In the genomic region with DNA sequence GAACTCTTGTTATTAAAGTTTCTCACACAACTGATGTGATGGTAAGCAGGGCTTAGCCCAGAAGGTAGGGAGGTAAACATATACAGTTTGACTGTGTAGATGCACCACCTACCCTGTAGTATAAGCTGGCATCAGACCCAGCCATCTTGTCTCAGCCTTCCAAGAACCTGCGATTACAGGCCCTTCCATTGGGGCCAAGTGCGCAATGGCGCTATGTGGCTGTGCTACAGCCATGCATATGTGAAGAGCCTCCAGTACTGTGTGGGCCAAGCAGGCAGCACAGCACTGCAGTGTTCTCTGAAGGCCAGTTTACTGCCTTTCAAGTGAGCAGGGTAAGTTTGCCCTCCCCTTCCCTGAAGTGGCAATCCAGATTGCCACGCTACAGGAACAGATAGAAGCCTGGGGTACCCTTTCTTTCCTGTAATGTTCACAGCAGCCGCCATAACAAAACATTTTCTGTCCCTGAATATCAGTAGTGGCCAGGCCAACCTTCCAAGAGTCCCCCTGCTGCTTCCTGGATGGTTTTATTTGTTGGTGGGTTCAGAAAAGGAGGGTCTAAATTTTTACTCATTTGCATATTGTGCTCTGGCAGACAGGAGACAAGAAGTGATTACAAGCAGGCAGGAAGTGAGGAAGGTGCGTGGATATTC, we compare ENCODE assay signal across 16 mouse cellular contexts.
"Had no signal": no experiment of that assay in that cellular context is flagged by ENCODE, and none has a peak within 500 bp of the region (broad histone marks: within the 10 kb centered on the region; RNA-seq: fewer than 3 reads in every experiment).

No protein-coding gene starts in this region.

- H3K9ac ChIP-seq: limb, embryonic 15.5 days; liver, embryonic 12.5 days; lung, embryonic 14.5 days; neural tube, embryonic 12.5 days; stomach, embryonic 15.5 days had no signal

- H3K27ac ChIP-seq: limb, embryonic 15.5 days; liver, embryonic 12.5 days; neural tube, embryonic 12.5 days; stomach, embryonic 15.5 days had no signal

- ATAC-seq: liver, embryonic 12.5 days had no signal

- H3K27me3 ChIP-seq: limb, embryonic 15.5 days; liver, embryonic 12.5 days; neural tube, embryonic 12.5 days; stomach, embryonic 15.5 days had no signal

- H3K4me3 ChIP-seq: limb, embryonic 15.5 days; liver, embryonic 12.5 days; myocyte; neural tube, embryonic 12.5 days; stomach, embryonic 15.5 days had no signal

- H3K36me3 ChIP-seq: limb, embryonic 15.5 days; liver, embryonic 12.5 days; neural tube, embryonic 12.5 days; stomach, embryonic 15.5 days had no signal

- H3K4me2 ChIP-seq: limb, embryonic 15.5 days; liver, embryonic 12.5 days; lung, embryonic 14.5 days; neural tube, embryonic 12.5 days; stomach, embryonic 15.5 days had no signal

- H3K9me3 ChIP-seq: limb, embryonic 15.5 days; liver, embryonic 12.5 days; neural tube, embryonic 12.5 days; stomach, embryonic 15.5 days had no signal

- DNase-seq: kidney, adult 8-10 months; kidney, postnatal 36 days; layer of hippocampus, adult 9-11 months; layer of hippocampus, postnatal 36 days; lung, embryonic 14.5 days; lung, postnatal 10 days; lung, postnatal 4 days; retina, postnatal 1 day; right cerebral cortex, postnatal 14 days; thymus, adult 2 months; thymus, postnatal 36 days had no signal

- H3K4me1 ChIP-seq: stomach, embryonic 15.5 days had no signal
